Mouse (Mus musculus) heart, embryonic 11.5 days (tissue): ENCODE measurements around the gene Bsn. TPM values are rescaled to one million over a fixed set of nuclear protein-coding genes. Genes with fewer than 3 reads are reported as not detected.

ENCODE experiments used
- ATAC-seq: fragments of 200-750 bp; cut with Nextera tagmentation; replicated peaks from 2 replicates; pipeline ENCODE4 v1.8.0; 2017; ENCODE audit warnings: moderate library complexity; ENCODE audit not compliant: insufficient number of reproducible peaks, low FRiP score, low TSS enrichment
- H3K27ac ChIP-seq: fragments of 300-500 bp; sonication (generic); 2 replicates; pipeline ENCODE4 v1.5.1; 2014; ENCODE audit warnings: mild to moderate bottlenecking, low read depth, low read length
- H3K27me3 ChIP-seq: fragments of 300-500 bp; sonication (generic); 2 replicates; pipeline ENCODE4 v1.6.1; 2014; ENCODE audit warnings: mild to moderate bottlenecking, low read length, mixed read lengths; ENCODE audit not compliant: control insufficient read depth, insufficient read depth
- H3K36me3 ChIP-seq: fragments of 300-500 bp; sonication (generic); 2 replicates; pipeline ENCODE4 v1.6.1; 2014; ENCODE audit warnings: mild to moderate bottlenecking, low read length, moderate library complexity, mixed read lengths; ENCODE audit not compliant: control insufficient read depth, insufficient read depth
- H3K4me1 ChIP-seq: fragments of 300-500 bp; sonication (generic); 2 replicates; pipeline ENCODE4 v1.6.1; 2014; ENCODE audit warnings: low read length; ENCODE audit not compliant: control insufficient read depth, insufficient read depth
- H3K4me2 ChIP-seq: fragments of 300-500 bp; sonication (generic); 2 replicates; pipeline ENCODE4 v1.6.1; 2014; ENCODE audit warnings: mild to moderate bottlenecking, moderate library complexity
- H3K4me3 ChIP-seq: fragments of 300-500 bp; sonication (generic); 2 replicates; pipeline ENCODE4 v1.5.1; 2014; ENCODE audit warnings: low read depth, low read length
- H3K9ac ChIP-seq: fragments of 300-500 bp; sonication (generic); 2 replicates; pipeline ENCODE4 v1.6.1; 2014; ENCODE audit warnings: mild to moderate bottlenecking, low read depth, low read length, moderate library complexity
- H3K9me3 ChIP-seq: fragments of 300-500 bp; sonication (generic); replicated peaks from 2 replicates; pipeline ENCODE4 v1.6.1; 2016; ENCODE audit warnings: low read length; ENCODE audit not compliant: control insufficient read depth
- WGBS: fragments of 180-500 bp; shearing (Covaris S2); extraction: QIAGEN DNeasy Blood & Tissue Kit; methylation state at CpG from one replicate; pipeline ENCODE4 v1.1.7; 2014; ENCODE audit not compliant: insufficient replicate concordance; 5-methylcytosine and 5-hydroxymethylcytosine counted together
- polyA plus RNA-seq: library from polyadenylated mRNA; unstranded; fragments of >200 nt; fragmentation: Nextera tagmentation; extraction: Ambion mirVana; gene quantifications from 2 replicates; pipeline ENCODE4 v1.2.1, GENCODE M21; 2014

Bsn gene
- polyA plus RNA-seq, 1 experiment from 2014 or later, result 0.77 TPM

GRCm38 (mm10) chr9:108172777-108173350, 17.3 kb downstream of the Bsn start:
- no peak overlapping the region for H3K4me3 ChIP-seq
- ATAC-seq, result no peak
- H3K4me1 ChIP-seq, result no peaks in the 10 kb centered on the region

GRCm38 (mm10) chr9:108169751-108170150, 20.4 kb downstream of the Bsn start:
- no peak for ATAC-seq
- Histone ChIP-seq H3K4me2 (no peak overlapping the region), H3K27me3 (no peaks in the 10 kb centered on the region), H3K36me3 (no peaks in the 10 kb centered on the region), H3K9me3 (no peaks in the 10 kb centered on the region), H3K27ac (no peak overlapping the region), H3K4me1 (no peaks in the 10 kb centered on the region), H3K9ac (no peak overlapping the region), H3K4me3 (no peak overlapping the region)
- WGBS, result 84% methylated on average over 10 of the region's 10 CpGs

More at GRCm38 (mm10) chr9:108172777-108173350, 17.3 kb downstream of the Bsn start:
- Histone ChIP-seq H3K27ac (no peak overlapping the region), H3K9me3 (no peaks in the 10 kb centered on the region), H3K27me3 (no peaks in the 10 kb centered on the region), H3K9ac (no peak overlapping the region), H3K4me2 (no peak overlapping the region), H3K36me3 (no peaks in the 10 kb centered on the region)
- 75% methylated on average over 5 of the region's 5 CpGs for WGBS

GRCm38 (mm10) chr9:108165143-108165542, 25.0 kb downstream of the Bsn start:
- no peak for ATAC-seq
- no peak overlapping the region for H3K27ac ChIP-seq
- 30% methylated on average over 8 of the region's 8 CpGs for WGBS
- H3K9me3 ChIP-seq, result no peaks in the 10 kb centered on the region
- H3K27me3 ChIP-seq, result no peaks in the 10 kb centered on the region
- H3K4me3 ChIP-seq, result no peak overlapping the region
- no peaks in the 10 kb centered on the region for H3K4me1 ChIP-seq
- no peaks in the 10 kb centered on the region for H3K36me3 ChIP-seq
- H3K9ac ChIP-seq, result no peak overlapping the region
- H3K4me2 ChIP-seq, result no peak overlapping the region

- H3K4me1 ChIP-seq, result no peaks in the 10 kb centered on the region
- H3K27me3 ChIP-seq, result no peaks in the 10 kb centered on the region
- WGBS, result 83% methylated on average over 16 of the region's 16 CpGs
- H3K4me2 ChIP-seq, result no peak overlapping the region
- no peaks in the 10 kb centered on the region for H3K36me3 ChIP-seq
- H3K9ac ChIP-seq, result no peak overlapping the region
- H3K27ac ChIP-seq, result no peak overlapping the region
- ATAC-seq, result no peak
- H3K9me3 ChIP-seq, result no peaks in the 10 kb centered on the region
- no peak overlapping the region for H3K4me3 ChIP-seq
These were observed 26.4 kb downstream of the Bsn start for GRCm38 (mm10) chr9:108163646-108164284.

- Histone ChIP-seq H3K4me1 (no peaks in the 10 kb centered on the region), H3K4me2 (no peak overlapping the region), H3K9ac (no peak overlapping the region), H3K4me3 (no peak overlapping the region), H3K36me3 (no peaks in the 10 kb centered on the region), H3K27ac (no peak overlapping the region), H3K27me3 (no peaks in the 10 kb centered on the region), H3K9me3 (no peaks in the 10 kb centered on the region)
- 47% methylated on average over 7 of the region's 7 CpGs for WGBS
- no peak for ATAC-seq
These were observed 32.3 kb downstream of the Bsn start for GRCm38 (mm10) chr9:108157891-108158290.

GRCm38 (mm10) chr9:108157451-108157850, 32.7 kb downstream of the Bsn start:
- Histone ChIP-seq H3K4me3 (no peak overlapping the region), H3K9ac (no peak overlapping the region), H3K4me2 (no peak overlapping the region), H3K27ac (no peak overlapping the region), H3K4me1 (no peaks in the 10 kb centered on the region), H3K27me3 (no peaks in the 10 kb centered on the region), H3K9me3 (no peaks in the 10 kb centered on the region), H3K36me3 (no peaks in the 10 kb centered on the region)
- 79% methylated on average over 6 of the region's 6 CpGs for WGBS
- ATAC-seq, result no peak

GRCm38 (mm10) chr9:108156786-108157185, 33.4 kb downstream of the Bsn start:
- Histone ChIP-seq H3K4me1 (no peaks in the 10 kb centered on the region), H3K27ac (no peak overlapping the region), H3K36me3 (no peaks in the 10 kb centered on the region), H3K27me3 (no peaks in the 10 kb centered on the region), H3K4me3 (no peak overlapping the region), H3K9me3 (no peaks in the 10 kb centered on the region), H3K4me2 (no peak overlapping the region), H3K9ac (no peak overlapping the region)
- no peak for ATAC-seq
- 79% methylated on average over 5 of the region's 5 CpGs for WGBS

- 84% methylated on average over 12 of the region's 12 CpGs for WGBS
- Histone ChIP-seq H3K4me2 (no peak overlapping the region), H3K36me3 (no peaks in the 10 kb centered on the region), H3K27me3 (no peaks in the 10 kb centered on the region), H3K9ac (no peak overlapping the region), H3K27ac (no peak overlapping the region), H3K9me3 (no peaks in the 10 kb centered on the region), H3K4me1 (no peaks in the 10 kb centered on the region), H3K4me3 (no peak overlapping the region)
- no peak for ATAC-seq
These were observed 35.4 kb downstream of the Bsn start for GRCm38 (mm10) chr9:108154814-108155213.
